Mouse (Mus musculus) layer of hippocampus, adult 11-12 months (tissue): Measurements from ENCODE around the gene Gspt1.
A peak's percentile ranks its signal among the peaks of the same experiment; 100 is the strongest.
"Not testable (repeated sequence)": the region's sequence is repeated elsewhere in the genome, so short reads cannot be mapped to it uniquely, and the experiment has no call there.

Source experiments
- DNase-seq: peaks from one replicate; pipeline ENCODE4 v3.0.0; 2022; ENCODE audit warnings: low spot score

The Gspt1 gene

GRCm38 (mm10) chr16:11253898-11254722, at the start of gene Gspt1:
TSS of gene Gspt1 (minus strand) at chr16:11254325.
- DNase-seq = peak; percentile 99

DNA sequence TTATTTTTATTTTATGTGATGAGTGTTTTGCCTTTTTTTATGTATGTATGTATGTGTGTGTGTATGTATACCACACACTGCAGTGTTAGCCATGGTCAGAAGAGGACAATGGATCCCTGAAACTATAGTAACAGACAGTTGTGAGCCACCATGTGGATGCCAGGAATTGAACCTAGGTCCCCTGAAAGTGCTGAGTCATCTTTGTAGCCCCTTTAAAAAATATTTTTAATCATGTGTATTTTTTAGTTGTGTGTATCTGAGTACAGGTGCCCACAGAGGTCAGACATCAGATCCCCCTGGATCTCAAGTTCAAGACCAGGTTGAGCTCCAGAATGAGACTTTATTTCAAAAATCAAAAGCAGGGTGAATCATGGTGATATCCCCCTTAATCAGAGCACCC, 49.6 kb upstream of the Gspt1 start:
- no peak for DNase-seq

GRCm38 (mm10) chr16:11297700-11298099, 43.6 kb upstream of the Gspt1 start:
- peak; percentile 27 for DNase-seq

GRCm38 (mm10) chr16:11295583-11295982, 41.5 kb upstream of the Gspt1 start:
- DNase-seq = not testable (repeated sequence)

GRCm38 (mm10) chr16:11288873-11289272, 34.7 kb upstream of the Gspt1 start:
- not testable (repeated sequence) for DNase-seq

DNA sequence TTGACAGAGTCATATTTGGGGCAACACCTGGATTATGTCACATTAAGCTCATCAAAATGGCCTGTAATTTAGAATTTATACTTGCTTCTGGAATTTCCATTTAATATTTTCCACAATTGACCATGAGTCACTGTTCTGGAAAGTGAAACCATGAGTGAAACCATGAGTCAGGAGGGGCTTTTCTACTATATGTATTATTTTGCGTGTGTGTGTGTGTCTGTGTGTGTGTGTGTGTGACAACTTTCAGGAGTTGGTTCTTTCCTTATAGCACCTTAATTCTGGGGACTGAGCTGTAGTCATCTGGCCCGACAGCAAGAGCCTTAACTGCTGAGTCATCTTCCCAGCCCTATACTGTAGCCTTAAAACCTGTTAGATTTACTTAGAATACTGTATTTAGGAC, 31.8 kb upstream of the Gspt1 start:
- DNase-seq = no peak

- no peak for DNase-seq
These were observed 30.8 kb upstream of the Gspt1 start for GRCm38 (mm10) chr16:11284881-11285280.

DNA sequence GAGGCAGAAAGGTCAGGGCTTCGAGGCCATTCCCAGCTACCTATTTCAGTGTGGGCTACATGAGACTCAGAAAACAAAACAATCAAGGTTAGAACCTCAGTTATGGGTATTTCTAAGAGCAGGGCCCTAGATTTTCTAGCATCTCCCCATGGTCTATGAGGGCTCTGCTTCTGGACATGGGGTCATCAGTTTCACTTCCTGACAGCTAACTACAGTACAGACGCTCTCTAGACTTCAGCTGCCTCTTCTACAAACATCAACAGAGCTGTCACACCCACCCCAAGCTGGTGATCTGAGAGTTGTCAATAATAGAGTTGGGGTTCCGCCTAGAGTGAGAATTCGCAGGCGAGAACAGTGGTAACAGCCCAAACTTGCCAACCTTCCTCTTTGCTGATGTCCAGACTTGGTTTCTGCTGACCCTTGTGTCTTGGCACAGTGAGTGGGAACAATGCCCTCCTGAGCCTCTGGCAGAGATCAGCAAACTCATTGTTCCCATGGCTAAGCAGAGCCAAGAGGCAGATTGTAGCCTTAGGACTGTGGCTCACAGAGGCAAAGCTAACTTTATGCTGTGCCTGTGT, 28.6 kb upstream of the Gspt1 start:
- DNase-seq = peak; percentile 63

DNA sequence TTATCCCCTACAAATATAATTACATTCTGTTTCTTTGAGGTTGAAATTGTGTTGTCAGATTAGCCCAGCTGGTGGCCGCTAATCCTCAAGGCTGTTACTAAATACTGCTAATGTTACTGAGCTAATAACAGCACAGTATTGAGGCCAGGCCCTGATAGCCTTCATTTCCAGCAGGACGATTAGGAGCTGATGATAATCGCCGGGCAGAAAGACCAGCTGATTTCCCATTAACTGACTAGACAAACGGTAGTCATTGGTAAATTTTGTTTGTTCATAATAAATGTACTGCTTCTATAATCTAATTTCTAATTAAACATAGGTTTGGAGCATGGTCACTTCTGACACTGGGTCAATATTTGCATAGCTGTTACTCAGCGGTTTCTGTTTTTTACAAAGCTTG, 24.7 kb upstream of the Gspt1 start:
- DNase-seq = no peak

DNA sequence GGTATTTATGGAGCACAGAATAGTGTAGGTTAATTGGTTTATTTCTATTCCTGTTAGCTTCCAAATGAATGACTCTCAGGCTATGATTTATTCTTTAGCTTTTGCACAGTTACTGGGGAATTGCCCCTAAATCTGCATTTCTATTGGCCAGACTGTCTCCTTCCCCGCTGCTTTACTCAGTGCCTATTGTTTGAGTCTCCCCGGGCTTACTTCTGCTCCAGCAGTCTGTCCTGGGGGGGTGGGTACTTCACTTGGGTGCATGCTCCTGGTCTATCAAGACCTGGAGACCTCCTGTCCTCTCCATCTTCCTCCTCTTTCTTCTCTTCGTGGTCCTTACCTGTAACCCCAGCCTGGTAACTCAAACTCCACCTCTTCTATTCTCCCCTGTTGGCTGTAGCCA, 22.8 kb upstream of the Gspt1 start:
- DNase-seq = no peak

GRCm38 (mm10) chr16:11271073-11271472, 16.9 kb upstream of the Gspt1 start:
- no peak for DNase-seq

- DNase-seq = no peak
These were observed 16.5 kb upstream of the Gspt1 start for GRCm38 (mm10) chr16:11270642-11271041.

GRCm38 (mm10) chr16:11269808-11270207, 15.7 kb upstream of the Gspt1 start:
- no peak for DNase-seq

DNA sequence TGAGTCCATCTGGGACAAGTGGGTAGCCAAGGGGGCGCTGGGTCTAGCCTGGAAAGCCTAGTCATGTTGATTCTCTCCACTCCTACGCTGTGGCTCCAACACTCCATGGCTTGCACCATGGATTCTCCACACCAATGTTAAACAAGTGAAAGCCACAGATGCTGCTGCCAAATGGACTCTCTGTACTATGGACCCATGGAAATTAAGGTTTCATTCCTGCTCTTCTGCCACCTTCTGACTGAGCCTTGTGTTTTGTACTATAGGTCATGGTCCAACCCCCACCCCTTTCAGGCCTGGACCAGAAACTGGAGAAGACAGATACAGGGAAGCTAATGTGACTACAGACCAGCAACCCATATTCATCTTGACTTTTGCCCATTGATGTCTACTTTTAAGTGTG, 12.4 kb upstream of the Gspt1 start:
- DNase-seq = no peak

DNA sequence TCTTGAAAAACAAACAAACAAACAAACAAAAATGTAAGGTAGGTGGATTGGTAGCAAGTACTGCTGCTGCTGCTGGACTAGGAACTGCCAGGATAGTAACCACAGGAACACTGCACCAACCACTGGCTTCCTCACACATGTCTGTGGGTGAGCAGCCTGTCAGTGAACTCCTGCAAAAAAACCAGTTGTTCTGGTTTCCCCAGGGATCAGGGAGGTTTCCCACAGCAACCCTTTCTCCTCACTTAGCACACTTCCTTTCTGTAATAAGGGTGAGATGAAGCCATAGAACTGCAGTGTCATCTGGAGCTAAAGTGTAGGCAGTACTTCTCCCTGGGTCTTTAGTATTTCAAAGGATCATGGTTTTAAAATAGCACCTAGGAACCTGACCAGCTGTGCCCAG, 9.1 kb upstream of the Gspt1 start:
- DNase-seq = no peak

- no peak for DNase-seq
These were observed 619 bp upstream of the Gspt1 start for GRCm38 (mm10) chr16:11254723-11255164.

- peak; percentile 28 for DNase-seq
These were observed 877 bp downstream of the Gspt1 start for GRCm38 (mm10) chr16:11253065-11253831.

DNA sequence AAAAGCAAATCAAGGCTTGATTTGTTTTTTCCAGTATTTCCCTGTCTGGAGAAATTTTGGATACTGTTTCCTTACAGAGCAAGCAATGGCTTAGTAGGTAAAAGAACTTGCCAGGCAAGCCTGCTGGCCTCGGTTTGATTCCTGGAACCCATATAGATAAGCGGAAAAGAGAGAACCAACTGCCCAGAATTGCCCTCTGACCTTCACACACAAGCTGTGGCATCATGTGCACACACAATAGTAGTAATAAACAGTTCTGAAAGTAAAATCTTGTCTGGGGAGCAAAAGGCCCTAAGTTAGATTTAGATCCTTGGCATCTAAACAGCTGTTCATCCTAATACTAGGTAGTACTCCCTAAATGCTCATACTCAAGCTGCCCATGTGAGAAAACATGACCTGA, 6.3 kb downstream of the Gspt1 start:
- no peak for DNase-seq

DNA sequence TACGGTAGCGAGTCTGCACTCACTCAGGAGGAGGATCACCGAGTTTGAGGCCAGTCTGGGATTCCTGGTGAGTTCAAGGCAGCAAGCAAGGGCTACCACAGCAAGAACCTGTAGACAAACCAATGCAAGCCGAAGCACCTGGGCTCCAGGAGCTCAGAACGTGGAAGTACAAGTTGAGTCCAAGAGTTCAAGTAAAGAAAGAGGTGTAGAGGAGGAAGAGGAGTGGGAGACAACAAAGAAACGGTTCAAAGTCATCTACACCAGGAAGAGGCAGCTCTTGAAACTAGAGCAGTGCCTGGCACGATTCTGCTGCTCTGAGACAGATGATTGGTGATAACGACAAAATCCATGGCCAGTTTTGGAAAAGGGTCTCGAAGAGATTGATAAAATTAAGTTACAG, 8.4 kb downstream of the Gspt1 start:
- no peak for DNase-seq

DNA sequence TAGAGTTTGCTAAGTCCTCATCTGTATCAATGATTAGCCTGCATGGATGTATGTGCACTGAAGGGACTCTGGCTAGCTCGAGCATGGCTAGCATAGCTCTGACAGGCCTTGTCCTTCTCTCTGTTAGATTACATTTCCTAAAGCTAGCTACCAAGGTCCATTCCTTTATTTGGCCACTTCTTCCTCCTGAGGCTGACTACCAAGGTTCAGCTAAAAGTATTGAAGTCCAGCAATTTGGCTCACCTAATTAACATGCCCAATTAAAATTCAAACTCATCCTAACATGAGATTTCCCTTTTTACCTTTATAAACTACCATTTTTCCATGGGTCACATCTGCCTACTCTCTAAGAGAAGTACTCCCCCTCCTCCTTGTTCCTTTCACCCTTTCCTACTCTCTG, 11.7 kb downstream of the Gspt1 start:
- no peak for DNase-seq

DNA sequence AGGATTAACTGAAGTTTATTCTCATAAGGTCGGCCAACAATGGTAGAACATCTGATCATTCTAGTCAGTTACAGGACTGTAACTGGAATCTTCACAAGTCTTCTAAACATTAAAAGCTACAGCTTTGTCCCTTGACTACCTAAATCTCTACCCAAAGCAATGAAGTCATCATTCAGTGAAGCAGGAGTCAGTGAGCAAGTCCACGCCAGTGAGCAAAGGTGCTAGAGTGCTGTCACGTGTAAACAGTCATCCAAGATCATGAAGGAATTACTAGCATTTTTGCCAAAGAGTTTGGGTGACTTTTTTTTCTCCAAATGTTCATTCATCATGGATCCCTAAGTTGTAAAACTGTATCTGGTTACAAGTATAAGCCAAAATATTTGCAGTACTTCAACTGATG, 36.3 kb downstream of the Gspt1 start:
- DNase-seq = no peak

GRCm38 (mm10) chr16:11203600-11204390, 50.3 kb downstream of the Gspt1 start:
- DNase-seq = no peak
